Mouse (Mus musculus) right cerebral cortex, postnatal 25 days (tissue): ENCODE measurements at regions not wholly inside any gene's neighbourhood (a gene's known extent, or its start where the extent isn't known, plus 50 kb on each side); places are given as distances from the start of the nearest gene placed in this dataset.
A peak's percentile ranks its signal among the peaks of the same experiment; 100 is the strongest.
"Not testable (repeated sequence)": the region's sequence is repeated elsewhere in the genome, so short reads cannot be mapped to it uniquely, and the experiment has no call there.

Experiments
- DNase-seq: peaks from one replicate; pipeline ENCODE4 v3.0.0; 2022

DNA sequence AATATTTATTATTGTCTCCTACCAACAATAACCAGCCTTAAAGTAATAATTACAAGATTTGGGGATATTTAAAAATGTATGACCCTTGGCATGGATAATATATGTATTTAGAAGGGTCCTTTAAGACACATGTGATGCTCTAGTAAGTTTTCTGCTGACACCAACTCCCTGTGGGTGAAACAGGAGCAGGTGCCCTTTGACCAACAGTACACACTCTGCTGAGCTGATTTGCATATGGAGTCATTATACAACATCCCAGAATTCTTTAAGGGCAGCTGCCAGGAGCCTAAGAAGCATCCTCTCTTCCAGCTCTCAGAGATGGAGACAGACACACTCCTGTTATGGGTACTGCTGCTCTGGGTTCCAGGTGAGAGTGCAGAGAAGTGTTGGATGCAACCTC is 274.1 kb downstream of the Rpia start:
- no peak for DNase-seq

DNA sequence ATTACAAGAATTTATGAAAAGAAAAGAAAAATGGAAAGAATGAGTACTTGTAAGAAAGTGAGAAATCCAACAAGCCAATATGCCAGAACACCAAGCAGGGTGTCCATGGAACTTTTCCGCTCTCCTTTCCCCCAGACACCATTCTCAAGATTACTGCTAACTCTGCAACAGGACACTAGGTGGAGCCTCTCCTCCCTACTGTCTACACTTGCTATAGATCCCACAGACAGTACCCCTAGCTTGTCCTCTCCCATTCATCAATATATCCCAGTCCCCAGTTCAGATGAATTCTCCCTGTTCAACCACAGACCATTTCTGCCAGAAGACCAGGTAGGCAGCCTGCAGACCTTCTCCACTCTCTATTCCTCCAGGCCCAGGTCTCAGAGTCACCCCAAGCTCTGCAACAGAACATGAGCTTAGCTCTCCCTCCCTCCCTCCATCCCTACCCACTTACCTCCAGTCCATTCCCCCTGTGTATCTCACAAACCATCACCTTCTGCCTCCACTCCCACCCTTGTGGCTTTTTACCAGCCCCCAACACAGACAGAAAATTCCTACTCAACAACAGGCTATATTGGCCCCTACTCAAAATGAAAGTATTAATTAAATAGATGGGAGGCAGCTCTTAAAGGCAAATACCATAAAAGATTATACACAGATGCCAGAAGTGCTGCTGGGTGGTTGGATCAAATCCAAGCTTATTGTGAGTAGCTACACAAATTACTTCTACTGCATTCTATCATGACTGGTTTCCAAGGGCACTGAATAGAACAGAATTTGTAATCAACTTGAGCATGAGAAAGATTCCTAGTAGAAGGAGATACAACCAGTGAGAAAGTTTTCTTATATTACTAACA is 323.2 kb downstream of the Rpia start:
- DNase-seq: no peak

DNA sequence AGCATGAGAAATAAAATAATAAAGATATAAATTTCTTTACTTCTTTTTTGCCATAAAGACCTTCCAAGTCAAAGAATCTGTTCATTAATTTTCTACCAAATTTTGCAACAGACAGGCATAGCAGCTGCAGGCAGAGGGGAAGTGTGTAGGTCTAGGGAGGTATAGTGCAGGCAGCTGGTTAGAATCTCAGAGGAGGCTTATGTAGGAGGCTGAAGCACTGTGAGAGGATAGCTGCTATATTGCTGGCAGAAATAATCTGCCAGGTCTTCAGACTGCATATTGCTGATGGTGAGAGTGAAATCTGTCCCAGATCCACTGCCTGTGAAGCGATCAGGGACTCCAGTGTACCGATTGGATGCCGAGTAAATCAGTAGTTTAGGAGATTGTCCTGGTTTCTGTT is 334.8 kb downstream of the Rpia start:
- DNase-seq: no peak

DNA sequence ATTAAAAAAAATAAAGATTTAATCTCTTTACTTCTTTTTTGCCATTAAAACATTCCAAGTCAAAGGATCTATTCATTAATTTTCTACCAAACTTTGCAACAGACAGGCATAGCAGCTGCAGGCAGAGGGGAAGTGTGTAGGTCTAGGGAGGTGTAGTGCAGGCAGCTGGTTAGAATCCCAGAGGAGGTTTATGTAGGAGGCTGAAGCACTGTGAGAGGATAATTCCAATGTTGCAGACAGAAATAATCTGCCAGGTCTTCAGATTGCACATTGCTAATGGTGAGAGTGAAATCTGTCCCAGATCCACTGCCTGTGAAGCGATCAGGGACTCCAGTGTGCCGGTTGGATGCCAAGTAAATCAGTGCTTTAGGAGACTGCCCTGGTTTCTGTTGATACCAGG is 357.3 kb downstream of the Rpia start:
- DNase-seq: not testable (repeated sequence)

DNA sequence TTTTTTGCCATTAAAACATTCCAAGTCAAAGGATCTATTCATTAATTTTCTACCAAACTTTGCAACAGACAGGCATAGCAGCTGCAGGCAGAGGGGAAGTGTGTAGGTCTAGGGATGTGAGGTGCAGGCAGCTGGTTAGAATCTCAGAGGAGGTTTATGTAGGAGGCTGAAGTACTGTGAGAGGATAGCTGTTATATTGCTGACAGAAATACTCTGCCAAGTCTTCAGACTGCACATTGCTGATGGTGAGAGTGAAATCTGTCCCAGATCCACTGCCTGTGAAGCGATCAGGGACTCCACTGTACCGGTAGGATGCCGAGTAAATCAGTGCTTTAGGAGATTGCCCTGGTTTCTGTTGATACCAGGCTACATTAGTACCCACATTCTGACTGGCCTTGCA is 385.7 kb downstream of the Rpia start:
- peak; percentile 5 for DNase-seq

DNA sequence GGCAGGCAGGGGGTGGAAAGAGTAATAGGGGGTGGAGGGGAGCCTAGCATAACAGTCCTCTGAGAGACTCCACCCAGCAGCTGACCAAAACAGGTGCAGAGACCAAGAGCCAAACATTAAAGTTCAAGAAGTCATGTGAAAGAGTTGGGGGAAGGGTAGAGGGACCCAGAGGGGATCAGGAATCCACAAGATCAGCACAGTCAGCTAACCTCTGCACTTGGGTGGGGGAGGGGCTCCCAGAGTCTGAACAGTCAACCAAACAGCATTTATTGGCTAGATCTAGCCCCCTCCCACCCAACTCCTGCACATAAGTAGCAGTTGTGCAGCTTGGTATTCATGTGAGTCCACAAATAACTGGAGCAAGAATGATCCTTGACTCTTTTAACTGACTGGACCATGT is 402.2 kb downstream of the Rpia start:
- DNase-seq: not testable (repeated sequence)

DNA sequence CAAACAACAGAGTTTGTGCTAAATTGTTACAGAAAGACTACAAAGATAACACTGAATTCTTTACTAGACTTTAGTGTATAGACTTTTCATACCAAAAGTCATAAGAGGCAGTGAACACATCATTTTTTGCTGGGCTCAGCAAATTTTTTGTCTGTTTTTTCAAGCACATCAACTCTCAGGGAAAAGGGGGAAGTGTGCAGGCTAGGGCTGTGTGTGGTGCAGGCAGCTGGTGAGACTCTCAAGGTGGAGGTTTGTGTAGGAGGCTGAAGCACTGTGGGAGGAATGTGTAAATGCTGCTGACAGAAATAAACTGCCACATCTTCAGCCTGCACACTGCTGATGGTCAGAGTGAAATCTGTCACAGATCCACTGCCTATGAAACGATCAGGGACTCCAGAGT is 405.6 kb downstream of the Rpia start:
- peak; percentile 15 for DNase-seq

DNA sequence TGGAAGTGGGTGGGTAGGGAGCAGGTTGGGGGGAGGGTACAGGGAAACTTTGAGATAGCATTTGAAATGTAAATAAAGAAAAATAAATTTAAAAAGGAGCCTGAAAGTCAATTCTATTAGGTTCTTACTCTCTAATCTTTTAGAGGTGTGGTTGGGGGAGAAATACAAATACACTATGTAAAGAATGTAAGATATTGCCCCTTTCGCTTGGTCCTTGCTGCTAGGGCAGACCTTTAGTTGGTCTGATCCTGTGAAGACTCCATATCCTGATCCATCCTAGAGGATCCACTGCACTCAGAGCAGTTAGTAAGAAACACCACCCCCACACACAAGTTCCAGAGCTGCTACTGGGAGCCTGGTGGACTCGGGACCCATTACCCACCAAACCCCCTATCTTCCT is 412.7 kb downstream of the Rpia start:
- DNase-seq: not testable (repeated sequence)

DNA sequence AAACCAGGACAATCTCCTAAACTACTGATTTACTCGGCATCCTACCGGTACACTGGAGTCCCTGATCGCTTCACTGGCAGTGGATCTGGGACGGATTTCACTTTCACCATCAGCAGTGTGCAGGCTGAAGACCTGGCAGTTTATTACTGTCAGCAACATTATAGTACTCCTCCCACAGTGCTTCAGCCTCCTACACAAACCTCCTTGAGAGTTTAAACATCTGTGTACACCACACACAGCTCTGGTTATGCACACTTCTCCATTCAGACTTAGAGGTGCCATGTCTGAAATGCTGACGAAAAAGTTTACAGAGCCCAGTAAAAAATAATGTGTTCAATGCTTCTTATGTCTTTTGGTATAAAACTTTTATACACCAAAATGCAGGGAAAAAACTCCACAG is 420.2 kb downstream of the Rpia start:
- DNase-seq: not testable (repeated sequence)

DNA sequence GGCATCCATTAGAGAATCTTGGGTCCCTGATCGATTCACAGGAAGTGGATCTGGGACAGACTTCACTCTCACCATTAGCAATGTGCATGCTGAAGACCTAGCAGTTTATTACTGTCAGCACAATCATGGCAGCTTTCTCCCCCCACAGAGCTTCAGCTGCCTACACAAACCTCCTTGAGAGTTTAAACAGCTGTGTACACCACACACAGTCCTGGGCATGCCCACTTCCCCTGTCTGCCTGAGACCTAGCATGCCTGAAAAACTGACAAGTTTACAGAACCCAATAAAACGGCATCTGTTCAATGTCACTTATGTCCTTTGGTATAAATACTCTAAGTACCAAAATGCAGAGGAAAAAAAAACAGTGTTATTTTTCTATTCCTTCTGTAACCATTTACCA is 435.7 kb downstream of the Rpia start:
- DNase-seq: no peak

DNA sequence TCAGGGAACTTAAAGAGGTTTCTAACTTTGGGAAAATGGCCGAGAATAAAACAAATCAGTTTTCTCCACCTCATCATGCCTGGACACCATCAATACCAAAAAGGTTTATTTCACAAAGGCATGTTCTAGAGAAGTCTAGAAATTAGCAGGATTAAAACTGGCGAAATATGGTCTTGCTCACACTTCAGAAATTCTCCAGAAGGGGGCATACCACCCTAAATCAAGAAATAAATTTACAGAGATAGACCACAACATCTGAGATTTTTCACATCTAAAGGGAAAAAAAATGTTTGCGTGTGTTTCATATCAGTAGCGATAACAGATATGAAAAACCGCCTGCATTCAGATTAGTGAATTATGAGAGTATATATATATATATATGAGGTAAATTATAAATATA is 449.9 kb downstream of the Rpia start:
- DNase-seq: no peak

DNA sequence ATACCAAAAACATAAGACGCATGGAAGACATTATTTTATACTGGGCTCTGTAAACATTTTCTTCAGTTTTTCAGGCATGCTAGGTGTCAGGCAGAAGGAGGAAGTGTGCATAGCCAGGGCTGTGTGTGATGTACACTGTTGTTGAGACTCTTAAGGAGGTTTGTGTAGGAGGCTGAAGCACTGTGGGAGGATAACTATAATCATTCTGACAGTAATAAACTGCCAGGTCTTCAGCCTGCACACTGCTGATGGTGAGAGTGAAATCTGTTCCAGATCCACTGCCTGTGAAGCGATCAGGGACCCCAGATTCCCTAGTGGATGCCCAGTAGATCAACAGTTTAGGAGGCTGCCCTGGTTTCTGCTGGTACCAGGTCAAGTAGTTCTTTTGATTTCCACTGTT is 451.3 kb downstream of the Rpia start:
- not testable (repeated sequence) for DNase-seq

DNA sequence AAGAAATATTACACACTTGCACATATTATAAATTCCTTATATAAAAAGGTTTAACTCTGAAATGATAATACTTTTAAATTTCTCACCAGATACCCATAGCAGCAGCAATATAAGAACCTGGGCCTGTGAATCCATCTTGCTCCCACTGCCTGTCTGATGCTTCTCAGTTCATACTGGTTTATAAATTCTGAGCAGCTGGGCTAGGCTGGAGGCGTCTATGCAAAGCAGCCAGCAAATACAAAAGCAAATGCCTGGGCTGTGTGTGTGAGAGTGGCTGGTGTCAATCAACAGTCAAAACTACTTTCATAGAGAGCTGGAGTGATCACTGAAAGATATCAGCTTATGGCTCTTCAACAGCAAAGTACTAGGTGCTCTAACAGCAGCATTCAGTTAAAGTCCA is 476.7 kb downstream of the Rpia start:
- DNase-seq: no peak

DNA sequence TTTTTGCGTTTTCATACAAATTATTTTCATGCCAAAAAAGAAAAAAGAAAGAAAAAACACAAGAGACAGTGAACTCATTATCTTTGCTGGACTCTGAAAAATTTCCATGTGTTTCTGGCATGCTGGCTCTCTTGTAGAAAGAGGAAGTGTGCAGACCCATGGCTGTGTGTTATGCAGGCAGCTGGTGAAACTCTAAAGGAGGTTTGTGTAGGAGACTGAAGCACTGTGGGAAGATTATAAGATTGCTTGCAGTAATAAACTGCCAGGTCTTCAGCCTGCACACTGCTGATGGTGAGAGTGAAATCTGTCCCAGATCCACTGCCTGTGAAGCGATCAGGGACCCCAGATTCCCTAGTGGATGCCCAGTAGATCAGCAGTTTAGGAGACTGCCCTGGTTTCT is 477.4 kb downstream of the Rpia start:
- DNase-seq: peak; percentile 22

DNA sequence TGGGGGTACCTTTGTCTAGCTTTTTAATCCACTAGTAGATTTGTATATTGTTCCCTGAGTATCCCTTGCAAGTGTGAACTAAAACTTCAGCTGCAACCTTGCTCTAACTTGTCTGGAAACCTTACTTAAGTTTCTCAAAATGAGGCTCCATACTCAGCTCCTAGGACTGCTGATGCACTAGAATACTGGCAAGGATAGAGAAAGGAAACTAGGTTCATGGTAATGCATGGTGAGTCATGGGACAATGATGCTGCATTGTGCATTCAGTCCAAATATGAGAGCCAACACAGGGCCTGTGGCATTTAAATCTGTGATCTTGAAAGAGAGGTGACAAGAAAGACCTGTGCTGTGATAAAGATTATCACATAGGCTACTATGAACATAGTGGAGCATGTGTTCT is 490.9 kb downstream of the Rpia start:
- DNase-seq: not testable (repeated sequence)

DNA sequence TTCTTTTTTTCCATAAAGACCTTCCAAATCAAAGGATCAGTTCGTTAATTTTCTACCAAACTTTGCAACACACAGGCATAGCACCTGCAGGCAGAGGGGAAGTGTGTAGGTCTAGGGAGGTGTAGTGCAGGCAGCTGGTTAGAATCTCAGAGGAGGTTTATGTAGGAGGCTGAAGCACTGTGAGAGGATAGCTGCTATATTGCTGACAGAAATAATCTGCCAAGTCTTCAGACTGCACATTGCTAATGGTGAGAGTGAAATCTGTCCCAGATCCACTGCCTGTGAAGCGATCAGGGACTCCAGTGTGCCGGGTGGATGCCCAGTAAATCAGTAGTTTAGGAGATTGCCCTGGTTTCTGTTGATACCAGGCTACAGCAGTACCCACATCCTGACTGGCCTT is 531.8 kb downstream of the Rpia start:
- peak; percentile 7 for DNase-seq

DNA sequence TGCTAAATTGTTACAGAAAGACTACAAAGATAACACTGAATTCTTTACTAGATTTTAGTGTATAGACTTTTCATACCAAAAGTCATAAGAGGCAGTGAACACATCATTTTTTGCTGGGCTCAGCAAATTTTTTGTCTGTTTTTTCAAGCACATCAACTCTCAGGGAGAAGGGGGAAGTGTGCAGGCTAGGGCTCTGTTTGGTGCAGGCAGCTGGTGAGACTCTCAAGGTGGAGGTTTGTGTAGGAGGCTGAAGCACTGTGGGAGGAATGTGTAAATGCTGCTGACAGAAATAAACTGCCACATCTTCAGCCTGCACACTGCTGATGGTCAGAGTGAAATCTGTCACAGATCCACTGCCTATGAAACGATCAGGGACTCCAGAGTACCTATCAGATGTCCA is 551.9 kb downstream of the Rpia start:
- DNase-seq: peak; percentile 11

DNA sequence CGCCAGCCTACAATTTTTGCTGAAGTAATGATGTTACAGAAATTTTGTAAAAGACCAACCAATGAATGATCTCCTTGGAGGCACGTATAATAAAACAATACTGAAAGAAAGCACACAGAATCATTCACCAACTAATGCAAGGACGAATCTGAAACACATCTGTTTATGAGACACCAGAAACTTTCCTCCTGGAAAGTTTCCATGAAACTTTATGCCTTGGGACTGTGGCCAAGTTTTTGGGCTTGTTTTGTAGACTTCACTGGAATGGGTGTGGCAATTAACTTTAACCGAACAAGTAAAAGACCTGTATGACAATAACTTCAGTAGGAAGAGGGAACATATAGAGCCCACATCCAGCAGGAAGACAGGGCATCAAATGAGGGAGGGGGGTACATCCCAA is 564.9 kb downstream of the Rpia start:
- no peak for DNase-seq

DNA sequence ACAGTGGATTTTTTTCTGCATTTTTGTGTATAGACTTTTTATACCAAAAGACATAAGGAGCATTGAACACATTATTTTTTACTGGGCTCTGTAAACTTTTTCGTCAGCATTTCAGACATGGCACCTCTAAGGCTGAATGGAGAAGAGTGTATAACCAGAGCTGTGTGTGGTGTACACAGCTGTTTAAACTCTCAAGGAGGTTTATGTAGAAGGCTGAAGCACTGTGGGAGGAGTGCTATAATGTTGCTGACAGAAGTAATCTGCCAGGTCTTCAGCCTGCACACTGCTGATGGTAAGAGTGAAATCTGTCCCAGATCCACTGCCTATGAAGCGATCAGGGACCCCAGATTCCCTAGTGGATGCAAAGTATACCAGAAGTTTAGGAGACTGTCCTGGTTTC is 575.4 kb downstream of the Rpia start:
- not testable (repeated sequence) for DNase-seq

DNA sequence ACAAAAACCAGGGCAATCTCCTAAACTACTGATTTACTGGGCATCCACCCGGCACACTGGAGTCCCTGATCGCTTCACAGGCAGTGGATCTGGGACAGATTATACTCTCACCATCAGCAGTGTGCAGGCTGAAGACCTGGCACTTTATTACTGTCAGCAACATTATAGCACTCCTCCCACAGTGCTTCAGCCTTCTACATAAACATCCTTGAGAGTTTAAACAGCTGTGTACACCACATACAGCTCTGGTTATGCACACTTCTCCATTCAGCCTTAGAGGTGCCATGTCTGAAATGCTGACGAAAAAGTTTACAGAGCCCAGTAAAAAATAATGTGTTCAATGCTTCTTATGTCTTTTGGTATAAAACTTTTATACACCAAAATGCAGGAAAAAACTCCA is 576.3 kb downstream of the Rpia start:
- not testable (repeated sequence) for DNase-seq
